Mouse (Mus musculus) embryo, embryonic 10 days (tissue): Measurements from ENCODE around the gene Lipo1.
"Not testable (repeated sequence)": the region's sequence is repeated elsewhere in the genome, so short reads cannot be mapped to it uniquely, and the experiment has no call there.

Experiments used
- DNase-seq: peaks from one replicate; pipeline ENCODE4 v3.0.0-alpha.2; 2015; ENCODE audit warnings: low spot score

The Lipo1 gene

DNA sequence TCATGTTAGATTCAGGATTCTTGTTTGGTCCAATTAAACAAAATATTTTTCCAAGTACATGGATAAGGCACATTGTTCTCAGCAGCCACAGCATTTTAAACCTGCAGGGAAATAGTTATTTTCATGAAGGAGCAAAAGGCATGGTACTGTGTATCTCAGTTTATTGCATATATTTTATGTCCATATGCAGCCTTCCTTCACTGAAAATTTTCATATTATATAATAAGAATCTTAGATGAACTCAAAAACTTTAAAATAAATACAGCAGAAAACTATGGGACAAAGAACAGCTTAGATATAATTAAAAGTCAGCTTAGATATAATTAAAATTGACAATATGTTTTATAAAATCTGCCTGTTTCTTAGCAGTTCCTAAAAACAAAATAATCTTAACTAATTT lies at the start of gene Lipo1:
Gene Lipo1, minus strand, starts transcription at position 101 of the 400 bp plus-strand sequence.
- DNase-seq = not testable (repeated sequence)

- DNase-seq = no peak
Measured at GRCm38 (mm10) chr19:33786576-33787277, 532 bp downstream of the Lipo1 start.

GRCm38 (mm10) chr19:33761287-33762086 lies 25.8 kb downstream of the Lipo1 start, which contains the start of gene Lipo3:
TSS of gene Lipo3 (minus strand) at chr19:33761951.
- DNase-seq = peak; percentile 5

DNA sequence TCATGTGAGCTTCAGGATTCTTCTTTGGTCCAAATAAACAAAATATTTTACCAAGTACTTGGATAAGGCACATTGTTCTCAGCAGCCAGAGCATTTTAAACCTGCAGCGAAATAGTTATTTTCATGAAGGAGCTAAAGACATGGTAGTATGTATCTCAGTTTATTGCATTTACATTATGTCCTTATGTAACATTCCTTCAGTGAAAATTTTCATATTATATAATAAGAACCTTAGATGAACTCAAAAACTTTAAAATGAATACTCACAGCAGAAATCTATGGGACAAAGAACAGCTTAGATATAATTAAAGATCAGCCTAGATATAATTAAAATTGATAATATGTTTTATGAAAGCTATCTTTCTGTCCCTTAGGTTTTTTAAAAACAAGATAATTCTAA lies 36.0 kb downstream of the Lipo1 start, which contains the start of gene Lipo2:
Gene Lipo2, minus strand, starts transcription at position 101 of the 400 bp plus-strand sequence.
- not testable (repeated sequence) for DNase-seq
